Mouse (Mus musculus) erythroid progenitor cell, adult 5-6 weeks (primary cell): ENCODE results near the gene Slc18a2. TPM values are rescaled to one million over a fixed set of nuclear protein-coding genes. Genes with fewer than 3 reads are reported as not detected.

Experiments used
- total RNA-seq, 2 experiments: library from RNA; stranded (forward) in 1 of 2; stranded (reverse) in 1 of 2; fragments of 150-400 nt in 1 of 2; fragments of 186-747, 209-891 nt in 1 of 2; gene quantifications; 2 replicates each; pipeline versions ENCODE4 v1.2.3 to v1.2.4; 2015 to 2017; ENCODE audit warnings: low replicate concordance in 2 of 2

Gene Slc18a2
- total RNA-seq, 2 experiments from 2014 or later, result 0.23 to 2.1 TPM

Other genes starting within 250 kb of the Slc18a2 start
- gene Shtn1, start 184.8 kb upstream of the Slc18a2 start, total RNA-seq (2015; ENCODE audit: low replicate concordance), result not detected in 2 replicates
- 0.38 and 0.77 TPM in 2 replicates for gene Shtn1, start 184.8 kb upstream of the Slc18a2 start, total RNA-seq (2017; ENCODE audit: low replicate concordance)
- not detected in 2 replicates for gene Vax1, start 90.8 kb upstream of the Slc18a2 start, total RNA-seq (2015; ENCODE audit: low replicate concordance)
- not detected in 2 replicates for gene Vax1, start 90.8 kb upstream of the Slc18a2 start, total RNA-seq (2017; ENCODE audit: low replicate concordance)
- not detected in 2 replicates for gene Kcnk18, start 41.7 kb upstream of the Slc18a2 start, total RNA-seq (2015; ENCODE audit: low replicate concordance)
- not detected in 2 replicates for gene Kcnk18, start 41.7 kb upstream of the Slc18a2 start, total RNA-seq (2017; ENCODE audit: low replicate concordance)
- 168 and 202 TPM in 2 replicates for gene Rps12-ps3, start 61.4 kb downstream of the Slc18a2 start, total RNA-seq (2015; ENCODE audit: low replicate concordance)
- gene Rps12-ps3, start 61.4 kb downstream of the Slc18a2 start, total RNA-seq (2017; ENCODE audit: low replicate concordance), result 155 and 186 TPM in 2 replicates
- 41.8 and 55.3 TPM in 2 replicates for gene Pdzd8, start 84.9 kb downstream of the Slc18a2 start, total RNA-seq (2015; ENCODE audit: low replicate concordance)
- gene Pdzd8, start 84.9 kb downstream of the Slc18a2 start, total RNA-seq (2017; ENCODE audit: low replicate concordance), result 51.1 and 56.0 TPM in 2 replicates
- not detected in 2 replicates for gene Emx2, start 197.5 kb downstream of the Slc18a2 start, total RNA-seq (2015; ENCODE audit: low replicate concordance)
- not detected in 2 replicates for gene Emx2, start 197.5 kb downstream of the Slc18a2 start, total RNA-seq (2017; ENCODE audit: low replicate concordance)